Mouse (Mus musculus) heart, embryonic 11.5 days (tissue): ENCODE measurements at regions not wholly inside any gene's neighbourhood (a gene's known extent, or its start where the extent isn't known, plus 50 kb on each side); places are given as distances from the start of the nearest gene placed in this dataset.

ENCODE experiments used
- ATAC-seq: fragments of 200-750 bp; cut with Nextera tagmentation; replicated peaks from 2 replicates; pipeline ENCODE4 v1.8.0; 2017; ENCODE audit warnings: moderate library complexity; ENCODE audit not compliant: insufficient number of reproducible peaks, low FRiP score, low TSS enrichment
- H3K27ac ChIP-seq: fragments of 300-500 bp; sonication (generic); 2 replicates; pipeline ENCODE4 v1.5.1; 2014; ENCODE audit warnings: mild to moderate bottlenecking, low read depth, low read length
- H3K27me3 ChIP-seq: fragments of 300-500 bp; sonication (generic); 2 replicates; pipeline ENCODE4 v1.6.1; 2014; ENCODE audit warnings: mild to moderate bottlenecking, low read length, mixed read lengths; ENCODE audit not compliant: control insufficient read depth, insufficient read depth
- H3K36me3 ChIP-seq: fragments of 300-500 bp; sonication (generic); 2 replicates; pipeline ENCODE4 v1.6.1; 2014; ENCODE audit warnings: mild to moderate bottlenecking, low read length, moderate library complexity, mixed read lengths; ENCODE audit not compliant: control insufficient read depth, insufficient read depth
- H3K4me1 ChIP-seq: fragments of 300-500 bp; sonication (generic); 2 replicates; pipeline ENCODE4 v1.6.1; 2014; ENCODE audit warnings: low read length; ENCODE audit not compliant: control insufficient read depth, insufficient read depth
- H3K4me2 ChIP-seq: fragments of 300-500 bp; sonication (generic); 2 replicates; pipeline ENCODE4 v1.6.1; 2014; ENCODE audit warnings: mild to moderate bottlenecking, moderate library complexity
- H3K4me3 ChIP-seq: fragments of 300-500 bp; sonication (generic); 2 replicates; pipeline ENCODE4 v1.5.1; 2014; ENCODE audit warnings: low read depth, low read length
- H3K9ac ChIP-seq: fragments of 300-500 bp; sonication (generic); 2 replicates; pipeline ENCODE4 v1.6.1; 2014; ENCODE audit warnings: mild to moderate bottlenecking, low read depth, low read length, moderate library complexity
- H3K9me3 ChIP-seq: fragments of 300-500 bp; sonication (generic); replicated peaks from 2 replicates; pipeline ENCODE4 v1.6.1; 2016; ENCODE audit warnings: low read length; ENCODE audit not compliant: control insufficient read depth
- WGBS: fragments of 180-500 bp; shearing (Covaris S2); extraction: QIAGEN DNeasy Blood & Tissue Kit; methylation state at CpG from one replicate; pipeline ENCODE4 v1.1.7; 2014; ENCODE audit not compliant: insufficient replicate concordance; 5-methylcytosine and 5-hydroxymethylcytosine counted together

GRCm38 (mm10) chr5:111555981-111556380 is 138.8 kb downstream of the Mn1 start:
- Histone ChIP-seq H3K36me3 (no peaks in the 10 kb centered on the region), H3K27ac (peak overlapping the region; percentile 66), H3K4me2 (no peak overlapping the region), H3K27me3 (0 out of 2 replicates have a peak, but pooled peaks cover 6% of the 10 kb centered on the region), H3K9me3 (no peaks in the 10 kb centered on the region), H3K4me3 (no peak overlapping the region), H3K9ac (no peak overlapping the region), H3K4me1 (peaks cover 16% of the 10 kb centered on the region)
- no peak; the same call in 1 of the 2 replicates for ATAC-seq
- WGBS = 57% methylated on average over 7 of the region's 7 CpGs

GRCm38 (mm10) chr5:111560432-111560831 is 143.3 kb downstream of the Mn1 start:
- Histone ChIP-seq H3K4me1 (peaks cover 3% of the 10 kb centered on the region), H3K4me2 (no peak overlapping the region), H3K36me3 (no peaks in the 10 kb centered on the region), H3K4me3 (no peak overlapping the region), H3K9ac (no peak overlapping the region), H3K27ac (no peak overlapping the region), H3K27me3 (0 out of 2 replicates have a peak, but pooled peaks cover 3% of the 10 kb centered on the region), H3K9me3 (no peaks in the 10 kb centered on the region)
- no peak for ATAC-seq
- WGBS = 61% methylated on average over 8 of the region's 9 CpGs

GRCm38 (mm10) chr5:111561301-111561700 is 144.1 kb downstream of the Mn1 start:
- Histone ChIP-seq H3K4me3 (no peak overlapping the region), H3K4me2 (no peak overlapping the region), H3K27ac (no peak overlapping the region), H3K9me3 (no peaks in the 10 kb centered on the region), H3K36me3 (no peaks in the 10 kb centered on the region), H3K4me1 (no peaks in the 10 kb centered on the region), H3K9ac (no peak overlapping the region), H3K27me3 (0 out of 2 replicates have a peak, but pooled peaks cover 5% of the 10 kb centered on the region)
- 69% methylated on average over 10 of the region's 10 CpGs for WGBS
- ATAC-seq = no peak

GRCm38 (mm10) chr5:111570826-111571225 is 153.7 kb downstream of the Mn1 start:
- H3K27me3 ChIP-seq = peaks cover 15% of the 10 kb centered on the region
- H3K4me3 ChIP-seq = no peak overlapping the region
- H3K9ac ChIP-seq = no peak overlapping the region
- H3K27ac ChIP-seq = no peak overlapping the region
- H3K9me3 ChIP-seq = no peaks in the 10 kb centered on the region
- no peaks in the 10 kb centered on the region for H3K36me3 ChIP-seq
- no peak for ATAC-seq
- H3K4me1 ChIP-seq = peaks cover 20% of the 10 kb centered on the region
- H3K4me2 ChIP-seq = no peak overlapping the region
- WGBS = 15% methylated on average over 10 of the region's 10 CpGs

GRCm38 (mm10) chr5:111573265-111573873 is 156.2 kb downstream of the Mn1 start:
- Histone ChIP-seq H3K4me3 (no peak overlapping the region), H3K9me3 (no peaks in the 10 kb centered on the region), H3K9ac (no peak overlapping the region), H3K27ac (no peak overlapping the region), H3K27me3 (peaks cover 15% of the 10 kb centered on the region), H3K4me1 (peaks cover 37% of the 10 kb centered on the region), H3K36me3 (no peaks in the 10 kb centered on the region), H3K4me2 (no peak overlapping the region)
- WGBS = 15% methylated on average over 13 of the region's 13 CpGs
- no peak for ATAC-seq

- peaks cover 45% of the 10 kb centered on the region for H3K4me1 ChIP-seq
- WGBS = 10% methylated on average over 8 of the region's 8 CpGs
- no peak overlapping the region for H3K9ac ChIP-seq
- no peaks in the 10 kb centered on the region for H3K36me3 ChIP-seq
- H3K4me2 ChIP-seq = no peak overlapping the region
- no peaks in the 10 kb centered on the region for H3K9me3 ChIP-seq
- no peak overlapping the region for H3K4me3 ChIP-seq
- H3K27me3 ChIP-seq = peaks cover 15% of the 10 kb centered on the region
- H3K27ac ChIP-seq = no peak overlapping the region
- no peak for ATAC-seq
Observed at GRCm38 (mm10) chr5:111574219-111574840, 157.2 kb downstream of the Mn1 start.

GRCm38 (mm10) chr5:111575376-111575775 is 158.2 kb downstream of the Mn1 start:
- Histone ChIP-seq H3K27ac (no peak overlapping the region), H3K4me1 (peaks cover 45% of the 10 kb centered on the region), H3K4me3 (no peak overlapping the region), H3K36me3 (no peaks in the 10 kb centered on the region), H3K9ac (no peak overlapping the region), H3K27me3 (peaks cover 18% of the 10 kb centered on the region), H3K9me3 (no peaks in the 10 kb centered on the region), H3K4me2 (no peak overlapping the region)
- 75% methylated on average over 5 of the region's 5 CpGs for WGBS
- no peak for ATAC-seq

GRCm38 (mm10) chr5:111577441-111577840 is 156.3 kb upstream of the Gm26897 start:
- Histone ChIP-seq H3K9me3 (no peaks in the 10 kb centered on the region), H3K4me2 (no peak overlapping the region), H3K27me3 (peaks cover 28% of the 10 kb centered on the region), H3K9ac (no peak overlapping the region), H3K4me1 (peaks cover 48% of the 10 kb centered on the region), H3K4me3 (no peak overlapping the region), H3K36me3 (no peaks in the 10 kb centered on the region), H3K27ac (peak overlapping the region; percentile 59)
- 14% methylated on average over 5 of the region's 5 CpGs for WGBS
- ATAC-seq = peak; percentile 24

- ATAC-seq = no peak
- H3K27me3 ChIP-seq = peaks cover 30% of the 10 kb centered on the region
- H3K4me1 ChIP-seq = peaks cover 48% of the 10 kb centered on the region
- no peak overlapping the region for H3K4me2 ChIP-seq
- 0 out of 2 replicates have a peak overlapping the region, but pooled peaks have one; percentile 8 for H3K27ac ChIP-seq
- no peaks in the 10 kb centered on the region for H3K9me3 ChIP-seq
- no peak overlapping the region for H3K9ac ChIP-seq
- no peaks in the 10 kb centered on the region for H3K36me3 ChIP-seq
- no peak overlapping the region for H3K4me3 ChIP-seq
- WGBS = 52% methylated on average over 5 of the region's 5 CpGs
Observed at GRCm38 (mm10) chr5:111578088-111578487, 155.6 kb upstream of the Gm26897 start.
